Mouse (Mus musculus) small intestine, adult 2 months (tissue): ENCODE measurements around the gene Pdzk1.

Experiments used
- CTCF ChIP-seq: fragments of 200-500 bp; IDR thresholded peaks from 2 replicates; pipeline ENCODE4 v1.5.1; 2012; ENCODE audit warnings: low read depth, mild to moderate bottlenecking, control low read depth, inconsistent platforms, low read length, moderate library complexity, mixed read lengths; ENCODE audit not compliant: insufficient replicate concordance, insufficient read length; ENCODE audit errors: extremely low read depth
- POLR2A ChIP-seq: fragments of 200-500 bp; IDR thresholded peaks from 2 replicates; pipeline ENCODE4 v1.6.1; 2012; ENCODE audit warnings: low read depth, mild to moderate bottlenecking, control low read depth, inconsistent platforms, low read length, moderate library complexity

DNA sequence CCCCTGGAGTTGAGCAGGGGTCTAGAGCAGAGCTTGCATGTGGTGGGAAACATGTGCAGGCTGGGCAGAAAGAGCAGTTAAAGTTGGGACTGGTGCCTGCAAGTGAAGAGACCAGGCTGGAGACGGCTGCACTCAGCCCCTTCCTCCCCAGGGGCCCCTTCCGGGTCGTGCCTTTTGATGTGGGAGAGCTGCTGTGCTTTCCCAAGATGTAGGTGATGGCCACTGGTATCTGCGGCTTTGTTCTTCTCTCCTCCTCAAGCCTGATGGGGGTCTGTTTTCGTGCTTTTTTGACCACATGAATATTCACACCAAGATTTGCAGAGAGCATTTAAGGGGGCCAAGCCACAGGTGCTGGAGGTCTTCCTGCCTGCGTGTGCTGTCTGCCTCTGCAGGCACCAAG is 18.6 kb downstream of the Pdzk1 start:
- TF ChIP-seq CTCF (no peak), POLR2A (no peak)
